Mouse (Mus musculus): ENCODE results near the gene Ap5z1. TPM values are rescaled to one million over a fixed set of nuclear protein-coding genes. Genes with fewer than 3 reads are reported as not detected.
A peak's percentile ranks its signal among the peaks of the same experiment; 100 is the strongest.

Ap5z1 gene
- 10 to 100 TPM; 24.4 to 31.3 TPM for total RNA-seq (2021)
- long read RNA-seq, experiment 1, transcript Ap5z1-201 (17 exons, 3,689 nt) = major isoform, 5 of 23 reads
- long read RNA-seq, experiment 1, partial matches to known transcripts = 7 of 23 reads
- long read RNA-seq, experiment 1, other reads (novel, unspliced or antisense) = 11 of 23 reads
- long read RNA-seq, experiment 2, transcript Ap5z1-201 (17 exons, 3,689 nt) = major isoform, 6 of 35 reads
- long read RNA-seq, experiment 2, partial matches to known transcripts = 8 of 35 reads
- long read RNA-seq, experiment 2, other reads (novel, unspliced or antisense) = 21 of 35 reads

- no peak for TF ChIP-seq CTCF (conservative IDR thresholded peaks at IDR 0.05)
- Histone ChIP-seq H3K27ac (peak within 1 kb of the TSS; percentile 91), H3K4me3 (peak within 1 kb of the TSS; percentile 95)
- peak; percentile 87 to 92 for DNase-seq (ENCODE audit: low spot score in 2 of 2)
These were observed at the start of gene Ap5z1 for GRCm38 (mm10) chr5:142463461-142464454. Ap5z1 (plus strand) TSS chr5:142463944.

- no peak for TF ChIP-seq CTCF (conservative IDR thresholded peaks at IDR 0.05)
- DNase-seq (ENCODE audit: low spot score in 2 of 2) = no peak
- H3K27ac ChIP-seq = peak overlapping the region; percentile 48; the same call in 1 of the 2 replicates
- H3K4me3 ChIP-seq = no peak overlapping the region
These were observed 48.3 kb upstream of the Ap5z1 start for GRCm38 (mm10) chr5:142415401-142415800.

GRCm38 (mm10) chr5:142416070-142416775, 47.5 kb upstream of the Ap5z1 start:
- no peak for DNase-seq (ENCODE audit: low spot score in 2 of 2)

GRCm38 (mm10) chr5:142417104-142417503, 46.6 kb upstream of the Ap5z1 start:
- 0 out of 2 replicates have a peak, but pooled peaks have one; percentile 3 for TF ChIP-seq CTCF (conservative IDR thresholded peaks at IDR 0.05)
- no peak for DNase-seq (ENCODE audit: low spot score in 2 of 2)
- peak overlapping the region; percentile 68; the same call in 1 of the 2 replicates for H3K27ac ChIP-seq
- no peak overlapping the region for H3K4me3 ChIP-seq

More at GRCm38 (mm10) chr5:142416070-142416775, 47.5 kb upstream of the Ap5z1 start:
- no peak for TF ChIP-seq CTCF (conservative IDR thresholded peaks at IDR 0.05)
- H3K27ac ChIP-seq = peak overlapping the region; percentile 68
- H3K4me3 ChIP-seq = no peak overlapping the region

DNA sequence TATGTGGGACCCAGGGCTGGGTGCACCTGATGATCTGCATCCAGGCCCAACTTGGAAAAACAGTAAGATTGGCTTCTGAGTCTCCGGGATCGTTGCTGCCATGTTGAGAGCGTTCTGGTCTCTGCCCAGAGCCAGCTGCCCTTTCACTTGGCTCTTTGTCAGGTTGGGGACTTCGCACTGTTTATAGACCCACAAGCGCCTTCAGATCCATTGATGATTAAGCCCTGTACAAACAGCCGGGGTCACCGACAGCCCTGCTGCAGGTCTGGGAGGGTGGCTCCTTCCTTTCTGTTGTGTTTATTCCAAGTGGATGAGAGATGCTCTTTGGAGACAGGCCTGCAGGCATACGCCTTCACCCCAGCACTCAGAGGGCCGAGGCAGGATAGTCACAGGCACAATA, 45.9 kb upstream of the Ap5z1 start:
- DNase-seq (ENCODE audit: low spot score in 2 of 2) = no peak
- TF ChIP-seq CTCF (conservative IDR thresholded peaks at IDR 0.05) = no peak
- no peak overlapping the region for H3K27ac ChIP-seq

DNA sequence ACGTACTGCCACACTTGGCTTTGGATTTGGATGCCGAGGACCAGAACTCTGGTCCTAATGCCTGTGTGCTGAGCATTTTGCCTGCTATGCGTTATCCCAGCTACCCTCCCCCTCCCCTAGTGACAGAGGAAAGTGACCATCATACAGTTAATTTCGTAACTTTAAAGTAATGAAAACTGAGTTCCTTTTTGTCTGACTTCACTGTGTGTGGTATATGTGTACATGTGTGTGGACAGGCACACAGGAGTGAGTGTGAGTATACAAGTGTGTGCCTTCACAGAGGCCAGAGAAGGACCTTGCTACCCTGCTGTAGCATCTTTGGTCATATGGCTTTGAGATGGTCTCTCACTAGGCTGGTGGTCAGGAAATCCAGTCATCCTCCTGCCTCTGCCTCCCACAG, 45.3 kb upstream of the Ap5z1 start:
- peak overlapping the region; percentile 7; the same call in 1 of the 2 replicates for H3K27ac ChIP-seq
- no peak for DNase-seq (ENCODE audit: low spot score in 2 of 2)
- no peak for TF ChIP-seq CTCF (conservative IDR thresholded peaks at IDR 0.05)
- no peak overlapping the region for H3K4me3 ChIP-seq

More for the DNA sequence above, 45.9 kb upstream of the Ap5z1 start:
- no peak overlapping the region for H3K4me3 ChIP-seq

DNA sequence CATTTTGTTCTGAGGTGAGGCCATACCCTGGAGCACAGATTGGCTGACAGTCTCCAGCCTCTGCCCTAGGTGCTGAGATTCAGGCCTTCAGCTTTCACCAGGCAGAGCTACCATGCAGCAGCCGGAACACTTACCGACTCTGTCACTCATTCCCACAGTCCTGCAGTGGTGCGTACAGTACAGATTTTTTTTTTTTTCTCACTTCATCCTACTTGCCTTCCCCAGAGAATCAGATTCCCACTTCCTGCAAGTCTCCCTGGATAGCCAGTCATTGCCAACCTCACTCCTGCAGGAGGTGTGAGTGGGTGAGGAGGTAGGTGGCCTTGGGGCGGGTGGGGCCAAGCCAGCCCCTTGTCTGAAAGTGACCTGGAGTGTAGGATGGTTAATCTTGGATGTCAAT, 43.4 kb upstream of the Ap5z1 start:
- no peak for TF ChIP-seq CTCF (conservative IDR thresholded peaks at IDR 0.05)
- no peak overlapping the region for H3K4me3 ChIP-seq
- H3K27ac ChIP-seq = peak overlapping the region; percentile 19; the same call in 1 of the 2 replicates
- DNase-seq (ENCODE audit: low spot score in 2 of 2) = no peak

- TF ChIP-seq CTCF (conservative IDR thresholded peaks at IDR 0.05) = no peak
These were observed 42.8 kb upstream of the Ap5z1 start for GRCm38 (mm10) chr5:142420920-142421319.

GRCm38 (mm10) chr5:142421886-142422285, 41.9 kb upstream of the Ap5z1 start:
- Histone ChIP-seq H3K4me3 (no peak overlapping the region), H3K27ac (peak overlapping the region; percentile 19; the same call in 1 of the 2 replicates)
- DNase-seq (ENCODE audit: low spot score in 2 of 2) = no peak
- no peak for TF ChIP-seq CTCF (conservative IDR thresholded peaks at IDR 0.05)

More at GRCm38 (mm10) chr5:142420920-142421319, 42.8 kb upstream of the Ap5z1 start:
- peak overlapping the region; percentile 19; the same call in 1 of the 2 replicates for H3K27ac ChIP-seq
- no peak overlapping the region for H3K4me3 ChIP-seq
- DNase-seq (ENCODE audit: low spot score in 2 of 2) = no peak

GRCm38 (mm10) chr5:142423141-142423540, 40.6 kb upstream of the Ap5z1 start:
- no peak for DNase-seq (ENCODE audit: low spot score in 2 of 2)
- Histone ChIP-seq H3K27ac (peak overlapping the region; percentile 90; the same call in 1 of the 2 replicates), H3K4me3 (no peak overlapping the region)
- TF ChIP-seq CTCF (conservative IDR thresholded peaks at IDR 0.05) = no peak

GRCm38 (mm10) chr5:142423701-142424100, 40.0 kb upstream of the Ap5z1 start:
- no peak for TF ChIP-seq CTCF (conservative IDR thresholded peaks at IDR 0.05)
- no peak for DNase-seq (ENCODE audit: low spot score in 2 of 2)
- no peak overlapping the region for H3K4me3 ChIP-seq
- peak overlapping the region; percentile 90 for H3K27ac ChIP-seq
